Mouse (Mus musculus): ENCODE measurements around the gene Tbc1d14.

DNA sequence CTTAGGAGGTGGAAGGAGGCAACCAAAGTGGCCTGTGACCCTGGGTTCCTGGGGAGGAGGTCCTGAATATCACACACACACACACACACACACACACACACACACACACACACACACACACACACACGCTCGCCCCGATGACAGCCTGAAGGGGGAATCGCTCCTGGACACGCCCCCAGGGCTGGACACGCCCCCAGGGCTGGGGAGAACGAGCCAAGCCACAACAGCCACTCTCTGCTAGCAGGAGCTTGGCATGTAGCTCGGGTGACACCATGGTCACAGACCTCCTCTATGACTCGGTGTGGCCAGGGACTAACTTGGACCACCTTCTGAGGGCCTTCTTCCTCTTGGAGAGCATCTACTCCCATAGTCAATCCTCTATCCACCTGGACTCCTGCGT, 142.0 kb downstream of the Tbc1d14 start:
- TF ChIP-seq POLR2A (IDR thresholded peaks at IDR 0.05; ENCODE audit: extremely low read depth, insufficient read depth, low read length) (no peak), CTCF (IDR thresholded peaks at IDR 0.05; ENCODE audit: low read depth, low read length) (no peak)
